Mouse (Mus musculus): ENCODE measurements around the gene Aadacl2. TPM values are rescaled to one million over a fixed set of nuclear protein-coding genes. Genes with fewer than 3 reads are reported as not detected.
A peak's percentile ranks its signal among the peaks of the same experiment; 100 is the strongest.

Aadacl2 gene
- total RNA-seq (2015) (not detected in 2 replicates), total RNA-seq (2017) (not detected in 2 replicates)

DNA sequence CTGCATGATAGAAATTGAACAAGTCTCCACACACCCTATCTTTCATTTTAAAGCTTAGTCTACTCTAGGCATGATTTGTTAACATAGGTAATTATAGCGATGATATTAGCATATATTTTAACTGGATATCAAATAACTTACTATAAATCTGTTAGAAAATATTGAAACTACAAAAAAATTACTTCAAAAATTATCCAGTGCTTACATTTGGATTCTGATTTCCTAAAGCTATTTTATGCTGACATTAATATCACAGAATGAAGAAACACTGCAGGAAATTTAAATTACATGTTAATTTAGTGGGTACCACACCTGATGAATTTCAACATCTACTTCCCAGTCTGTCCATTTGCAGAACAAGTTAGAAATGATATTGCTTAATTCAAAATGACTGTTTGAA lies at the start of gene Aadacl2:
Gene Aadacl2, plus strand, starts transcription at position 301 of the 400 bp plus-strand sequence.
- no peak for ATAC-seq (ENCODE audit: poor library complexity, severe bottlenecking)

- ATAC-seq (ENCODE audit: poor library complexity, severe bottlenecking) = no peak
These were observed 35.7 kb upstream of the Aadacl2 start for GRCm38 (mm10) chr3:59970891-59971290.

DNA sequence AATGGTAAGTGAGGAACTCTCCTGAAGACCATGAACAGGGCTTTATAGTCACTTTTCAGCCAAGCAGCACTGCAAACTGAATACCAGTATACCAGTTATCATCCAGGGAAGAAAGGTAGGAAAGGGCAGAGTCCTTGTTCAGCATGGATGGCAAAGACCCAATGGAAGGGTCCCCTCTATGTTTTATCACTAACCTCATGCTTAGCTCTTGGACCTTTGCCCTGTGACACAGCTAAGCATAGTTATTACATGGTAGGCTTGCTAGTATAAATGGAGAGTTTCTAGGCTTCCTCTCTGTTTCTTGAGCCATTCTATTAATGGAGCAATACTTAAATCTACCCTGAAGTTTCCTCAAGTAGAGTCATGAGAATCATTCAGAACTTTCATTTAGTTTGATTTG lies 32.0 kb upstream of the Aadacl2 start:
- ATAC-seq (ENCODE audit: poor library complexity, severe bottlenecking) = no peak

GRCm38 (mm10) chr3:60003622-60004021 lies 2.9 kb upstream of the Aadacl2 start:
- ATAC-seq (ENCODE audit: poor library complexity, severe bottlenecking) = no peak

DNA sequence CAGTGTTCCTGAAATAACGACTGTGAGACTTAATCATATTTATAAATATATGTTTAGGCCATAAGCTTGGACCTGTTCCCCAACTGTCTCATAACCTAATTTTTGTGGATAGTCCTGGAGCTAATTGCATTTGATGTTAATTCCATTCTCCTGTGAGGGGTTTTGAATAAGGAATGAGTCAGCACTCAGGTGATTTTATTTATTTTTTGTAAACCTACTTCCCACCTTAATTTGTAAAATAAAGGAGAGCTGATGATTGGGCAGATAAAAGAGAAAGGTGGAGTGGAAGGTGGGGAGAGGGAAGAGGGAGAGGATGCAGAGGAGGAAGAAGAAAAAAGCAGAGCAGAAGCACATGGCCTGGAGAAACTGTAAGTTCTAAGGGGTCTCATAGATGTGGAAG lies 18.9 kb downstream of the Aadacl2 start, which contains the start of gene Aadac:
Gene Aadac, plus strand, starts transcription at position 301 of the 400 bp plus-strand sequence.
- ATAC-seq (ENCODE audit: poor library complexity, severe bottlenecking) = no peak

- no peak for ATAC-seq (ENCODE audit: poor library complexity, severe bottlenecking)
These were observed 25.0 kb downstream of the Aadacl2 start for GRCm38 (mm10) chr3:60031511-60031910.

DNA sequence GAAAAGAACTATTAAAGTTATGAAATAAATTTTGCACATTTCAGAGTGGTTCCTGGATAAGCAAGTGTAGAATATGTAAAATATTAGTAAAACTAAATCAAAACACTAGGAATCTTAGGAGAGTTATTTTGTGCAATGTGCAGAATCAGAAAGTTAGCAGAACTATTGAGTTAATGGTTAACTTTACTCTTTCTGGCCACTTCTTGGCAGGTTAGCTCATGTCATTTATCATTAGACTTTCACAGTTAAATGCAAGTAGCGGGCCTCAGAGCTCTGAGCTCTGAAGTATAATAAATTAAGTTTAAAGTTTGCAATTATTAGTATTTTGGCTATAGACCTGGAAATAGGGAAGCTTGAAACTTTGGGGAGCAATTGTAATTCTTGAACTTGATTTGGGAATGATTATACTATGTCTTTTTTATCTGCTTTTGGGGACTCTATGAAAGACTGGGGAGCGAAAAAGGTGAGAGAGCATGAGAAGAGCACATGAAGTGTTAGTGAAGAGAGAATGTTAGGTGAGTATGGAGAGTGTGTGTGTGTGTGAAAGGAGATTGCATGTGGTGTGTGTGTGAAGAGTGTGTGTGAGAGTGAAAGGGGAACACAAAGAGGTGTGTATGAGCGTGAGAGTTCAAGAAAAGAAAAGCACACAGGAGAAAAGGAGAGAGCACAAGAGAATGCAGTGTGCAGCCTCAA lies 39.8 kb downstream of the Aadacl2 start:
- no peak for ATAC-seq (ENCODE audit: poor library complexity, severe bottlenecking)

DNA sequence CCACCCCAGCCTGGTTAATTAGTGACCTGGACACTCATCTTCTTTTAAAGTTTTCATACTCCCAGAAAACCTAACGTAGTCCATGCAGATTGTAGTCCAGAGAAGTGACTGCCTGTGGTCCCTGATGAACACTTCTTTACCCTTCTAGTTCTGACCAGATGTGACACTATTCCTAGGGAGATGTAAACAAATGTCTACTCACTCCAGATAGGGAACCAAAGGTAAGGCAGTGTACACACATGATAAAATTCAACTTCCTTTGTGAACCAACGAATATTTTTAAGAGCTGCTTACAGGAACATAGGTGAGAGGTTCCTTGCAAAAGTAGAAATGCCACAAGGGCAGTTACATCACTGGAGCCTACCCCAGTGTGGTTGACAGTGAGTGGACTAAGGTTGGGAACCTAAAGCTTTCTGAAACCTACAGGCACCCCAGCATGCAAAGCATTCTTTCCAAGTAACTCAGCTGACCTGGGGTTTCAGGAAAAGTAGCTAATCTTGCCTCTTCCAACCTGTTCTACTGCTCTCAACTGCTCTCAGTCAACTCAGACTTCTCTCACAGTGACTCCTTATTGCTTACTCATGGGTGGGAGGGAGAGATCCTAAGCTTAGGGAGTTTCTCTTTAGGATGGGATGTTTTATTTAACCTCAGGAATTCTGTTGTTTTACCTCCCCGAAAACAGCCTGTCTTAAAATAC lies 46.8 kb downstream of the Aadacl2 start:
- peak; percentile 47; the same call in 1 of the 2 replicates for ATAC-seq (ENCODE audit: poor library complexity, severe bottlenecking)

- ATAC-seq (ENCODE audit: poor library complexity, severe bottlenecking) = no peak
These were observed 47.4 kb downstream of the Aadacl2 start for GRCm38 (mm10) chr3:60053931-60054330.

DNA sequence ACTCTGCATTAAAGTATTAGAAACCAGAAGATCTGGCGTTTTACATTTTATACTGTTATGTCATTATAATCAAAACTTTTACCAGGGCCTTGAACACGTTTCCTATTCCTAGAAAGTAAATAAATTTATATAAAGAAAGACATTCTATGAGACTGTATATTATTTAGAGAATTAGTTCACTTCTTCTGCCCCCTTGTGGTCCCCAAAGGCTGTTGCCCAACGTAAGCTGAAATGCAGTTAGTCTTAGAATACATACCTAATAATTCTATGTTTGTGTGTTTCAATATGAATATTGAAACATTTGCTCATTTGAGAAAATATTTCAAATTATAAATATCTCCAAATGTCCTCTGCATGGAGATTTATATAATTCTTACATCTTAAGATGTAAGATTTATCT lies 49.9 kb downstream of the Aadacl2 start:
- 0 out of 2 replicates have a peak, but pooled peaks have one; percentile 51 for ATAC-seq (ENCODE audit: poor library complexity, severe bottlenecking)

DNA sequence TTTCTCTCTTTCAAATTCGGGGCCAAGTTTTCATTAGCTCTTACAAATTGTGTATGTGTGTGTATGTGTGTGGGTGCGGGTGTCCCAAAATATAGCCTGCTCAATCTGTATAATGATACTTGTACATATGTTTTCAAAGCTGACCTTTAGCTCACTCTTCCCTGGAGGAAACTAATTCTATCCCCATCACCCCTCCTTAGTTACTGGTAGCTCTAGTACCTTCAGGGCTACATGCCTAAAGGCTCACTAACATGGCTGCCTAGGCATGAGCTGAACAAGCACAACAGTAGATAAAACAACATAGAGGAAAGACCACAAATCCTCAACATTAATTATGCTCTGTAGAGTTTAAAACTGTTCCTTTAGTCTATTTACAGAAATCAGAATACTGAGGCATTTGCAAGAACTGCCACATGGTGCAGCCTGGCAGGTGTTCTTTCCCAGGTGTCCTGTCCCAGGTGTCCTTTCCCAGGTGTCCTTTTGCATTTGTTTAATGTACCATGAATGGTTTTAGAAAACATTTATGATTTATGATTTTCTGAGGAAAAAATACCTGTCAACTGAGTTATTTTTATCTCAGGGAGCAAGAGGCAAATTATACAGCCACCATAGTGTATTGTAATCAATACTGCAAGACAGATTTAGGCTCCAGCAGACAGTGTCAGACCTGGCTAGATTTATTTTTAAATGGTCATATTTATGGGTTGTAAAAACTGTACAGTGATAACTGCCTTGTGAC lies 50.7 kb downstream of the Aadacl2 start:
- ATAC-seq (ENCODE audit: poor library complexity, severe bottlenecking) = no peak

DNA sequence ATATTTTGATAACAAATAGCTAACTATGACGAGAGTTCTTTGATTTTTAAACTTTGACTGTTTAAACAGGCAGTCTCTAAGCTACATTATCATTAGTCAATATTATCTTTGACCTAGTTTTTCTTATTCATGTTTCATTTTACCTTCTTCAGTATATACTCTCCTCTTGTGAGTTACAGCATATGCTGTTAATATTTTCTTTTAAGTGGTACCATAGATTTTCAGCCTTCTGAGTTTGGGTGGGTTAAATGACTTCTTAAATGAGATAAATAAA lies 51.2 kb downstream of the Aadacl2 start:
- ATAC-seq (ENCODE audit: poor library complexity, severe bottlenecking) = no peak

Other genes with a start within 250 kb of the Aadacl2 start
- gene Gm8298, start 145.7 kb upstream of the Aadacl2 start, total RNA-seq (2015) = not detected in 2 replicates
- gene Gm8298, start 145.7 kb upstream of the Aadacl2 start, total RNA-seq (2017) = not detected in 2 replicates
- gene C130079G13Rik, start 81.5 kb upstream of the Aadacl2 start, total RNA-seq (2015) = not detected in 2 replicates
- gene C130079G13Rik, start 81.5 kb upstream of the Aadacl2 start, total RNA-seq (2017) = not detected in 2 replicates
- not detected in 2 replicates for gene Aadac, start 19.0 kb downstream of the Aadacl2 start, total RNA-seq (2015)
- gene Aadac, start 19.0 kb downstream of the Aadacl2 start, total RNA-seq (2017) = not detected in 2 replicates
- 0.68 and 1.2 TPM in 2 replicates for gene Sucnr1, start 75.1 kb downstream of the Aadacl2 start, total RNA-seq (2015)
- 0.29 and 0.69 TPM in 2 replicates for gene Sucnr1, start 75.1 kb downstream of the Aadacl2 start, total RNA-seq (2017)